Comparison of ENCODE assay signal across 13 mouse cellular contexts in genomic region chr17:74808330-74808729, GRCm38 (mm10).
"Had no signal": no experiment of that assay in that cellular context is flagged by ENCODE, and none has a peak within 500 bp of the region (broad histone marks: within the 10 kb centered on the region; RNA-seq: fewer than 3 reads in every experiment).

No protein-coding gene starts in this region.

- H3K27ac ChIP-seq: kidney, embryonic 15.5 days; liver, embryonic 14.5 days; midbrain, embryonic 15.5 days; neural tube, embryonic 12.5 days had no signal

- H3K9me3 ChIP-seq: kidney, embryonic 15.5 days; midbrain, embryonic 15.5 days; neural tube, embryonic 12.5 days had no signal

- H3K36me3 ChIP-seq: kidney, embryonic 15.5 days; midbrain, embryonic 15.5 days; neural tube, embryonic 12.5 days had no signal

- H3K4me1 ChIP-seq: midbrain, embryonic 15.5 days had no signal

- H3K4me2 ChIP-seq: kidney, embryonic 15.5 days; lung, embryonic 14.5 days; midbrain, embryonic 11.5 days; midbrain, embryonic 15.5 days; neural tube, embryonic 12.5 days had no signal

- ATAC-seq: midbrain, embryonic 15.5 days had no signal

- H3K9ac ChIP-seq: kidney, embryonic 15.5 days; liver, embryonic 14.5 days; lung, embryonic 14.5 days; midbrain, embryonic 15.5 days; neural tube, embryonic 12.5 days had no signal

- DNase-seq: kidney, adult 2 months; kidney, postnatal 14 days; liver; lung, embryonic 14.5 days; lung, postnatal 10 days; lung, postnatal 4 days; right cerebral cortex, postnatal 14 days; thymus, postnatal 4 days had no signal

- H3K27me3 ChIP-seq: kidney, embryonic 15.5 days; midbrain, embryonic 15.5 days; neural tube, embryonic 12.5 days had no signal

- H3K4me3 ChIP-seq: kidney, embryonic 15.5 days; midbrain, embryonic 15.5 days; neural tube, embryonic 12.5 days had no signal
